Mouse (Mus musculus) hindbrain, embryonic 11.5 days (tissue): ENCODE data around the gene Slc38a9. TPM values are rescaled to one million over a fixed set of nuclear protein-coding genes. Genes with fewer than 3 reads are reported as not detected.
"Not testable (repeated sequence)": the region's sequence is repeated elsewhere in the genome, so short reads cannot be mapped to it uniquely, and the experiment has no call there.

Experiments used
- ATAC-seq: fragments of 200-750 bp; cut with Nextera tagmentation; 2 replicates; pipeline ENCODE4 v1.8.0; 2017; ENCODE audit warnings: mild to moderate bottlenecking, moderate TSS enrichment, moderate library complexity; ENCODE audit not compliant: low FRiP score
- DNase-seq: peaks from one replicate; pipeline ENCODE4 v3.0.0-alpha.2; 2015; ENCODE audit warnings: low spot score
- H3K27ac ChIP-seq: fragments of 300-500 bp; sonication (generic); 2 replicates; pipeline ENCODE4 v1.5.1; 2014; ENCODE audit warnings: mild to moderate bottlenecking, low read depth, low read length
- H3K27me3 ChIP-seq: fragments of 300-500 bp; sonication (generic); 2 replicates; pipeline ENCODE4 v1.6.1; 2014; ENCODE audit warnings: mild to moderate bottlenecking, low read length, moderate library complexity, mixed read lengths; ENCODE audit not compliant: control insufficient read depth, insufficient read depth
- H3K36me3 ChIP-seq: fragments of 300-500 bp; sonication (generic); 2 replicates; pipeline ENCODE4 v1.6.1; 2014; ENCODE audit warnings: mild to moderate bottlenecking, low read length, moderate library complexity, mixed read lengths; ENCODE audit not compliant: control insufficient read depth, insufficient read depth
- H3K4me1 ChIP-seq: fragments of 300-500 bp; sonication (generic); replicated peaks from 2 replicates; pipeline ENCODE4 v1.6.1; 2014; ENCODE audit warnings: low read length, mixed read lengths; ENCODE audit not compliant: control insufficient read depth, insufficient read depth
- H3K4me2 ChIP-seq: fragments of 300-500 bp; sonication (generic); replicated peaks from 2 replicates; pipeline ENCODE4 v1.6.1; 2014; ENCODE audit warnings: mild to moderate bottlenecking, low read depth, low read length
- H3K4me3 ChIP-seq: fragments of 300-500 bp; sonication (generic); 2 replicates; pipeline ENCODE4 v1.5.1; 2014; ENCODE audit warnings: low read depth, low read length
- H3K9ac ChIP-seq: fragments of 300-500 bp; sonication (generic); 2 replicates; pipeline ENCODE4 v1.6.1; 2014; ENCODE audit warnings: low read depth, low read length
- H3K9me3 ChIP-seq: fragments of 300-500 bp; sonication (generic); 2 replicates; pipeline ENCODE4 v1.6.1; 2016; ENCODE audit warnings: low read length; ENCODE audit not compliant: control insufficient read depth
- WGBS: fragments of 180-500 bp; shearing (Covaris S2); extraction: QIAGEN DNeasy Blood & Tissue Kit; methylation state at CpG from one replicate; pipeline ENCODE4 v1.1.7; 2014; 5-methylcytosine and 5-hydroxymethylcytosine counted together
- polyA plus RNA-seq: library from polyadenylated mRNA; unstranded; fragments of >200 nt; fragmentation: Nextera tagmentation; extraction: Ambion mirVana; gene quantifications from 2 replicates; pipeline ENCODE4 v1.2.1, GENCODE M21; 2014

Slc38a9 gene
- polyA plus RNA-seq, 1 experiment from 2014 or later, result 25.2 TPM

- Histone ChIP-seq H3K9ac (no peak overlapping the region), H3K27me3 (no peaks in the 10 kb centered on the region), H3K36me3 (no peaks in the 10 kb centered on the region), H3K9me3 (no peaks in the 10 kb centered on the region), H3K27ac (no peak overlapping the region), H3K4me3 (no peak overlapping the region), H3K4me1 (no peaks in the 10 kb centered on the region), H3K4me2 (no peak overlapping the region)
- no peak for DNase-seq
- 92% methylated on average over 8 of the region's 8 CpGs for WGBS
- ATAC-seq, result no peak
These were observed 40.7 kb downstream of the Slc38a9 start for GRCm38 (mm10) chr13:112701256-112701655.

DNA sequence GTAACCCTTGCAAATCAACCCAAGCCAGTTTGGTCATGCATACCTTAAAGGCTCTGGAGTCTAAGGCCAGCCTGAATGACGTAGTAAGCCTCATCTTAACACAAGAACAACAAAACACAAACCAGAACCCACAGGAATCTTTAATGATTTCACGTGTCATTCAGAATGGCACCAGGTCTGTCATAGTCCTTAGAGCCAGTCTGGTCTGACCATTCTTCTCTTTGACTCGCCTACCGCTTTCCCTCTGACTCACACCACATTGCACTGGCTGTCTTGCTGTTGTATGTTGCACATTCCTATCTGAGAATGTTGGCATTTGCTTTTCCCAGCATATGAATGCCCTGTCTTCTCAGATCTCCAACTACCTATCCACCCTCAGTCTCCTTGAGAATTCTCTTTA is 45.8 kb downstream of the Slc38a9 start:
- H3K27me3 ChIP-seq, result no peaks in the 10 kb centered on the region
- ATAC-seq (no peak), DNase-seq (no peak)
- WGBS, result 84% methylated on average over 4 of the region's 4 CpGs
- H3K27ac ChIP-seq, result no peak overlapping the region
- no peaks in the 10 kb centered on the region for H3K4me1 ChIP-seq
- no peaks in the 10 kb centered on the region for H3K9me3 ChIP-seq
- H3K36me3 ChIP-seq, result no peaks in the 10 kb centered on the region
- H3K9ac ChIP-seq, result no peak overlapping the region
- H3K4me3 ChIP-seq, result no peak overlapping the region
- no peak overlapping the region for H3K4me2 ChIP-seq

GRCm38 (mm10) chr13:112720078-112720736 is 59.7 kb downstream of the Slc38a9 start:
- DNase-seq (no peak), ATAC-seq (no peak)
- Histone ChIP-seq H3K27me3 (no peaks in the 10 kb centered on the region), H3K4me2 (no peak overlapping the region), H3K36me3 (no peaks in the 10 kb centered on the region), H3K4me3 (no peak overlapping the region), H3K4me1 (no peaks in the 10 kb centered on the region), H3K9ac (no peak overlapping the region), H3K27ac (no peak overlapping the region), H3K9me3 (no peaks in the 10 kb centered on the region)
- 92% methylated on average over 15 of the region's 15 CpGs for WGBS

- ATAC-seq, result no peak
- Histone ChIP-seq H3K9me3 (no peaks in the 10 kb centered on the region), H3K9ac (no peak overlapping the region), H3K4me2 (no peak overlapping the region), H3K4me3 (no peak overlapping the region), H3K36me3 (no peaks in the 10 kb centered on the region), H3K27me3 (no peaks in the 10 kb centered on the region), H3K4me1 (no peaks in the 10 kb centered on the region), H3K27ac (no peak overlapping the region)
- WGBS, result 43% methylated on average over 9 of the region's 9 CpGs
- DNase-seq, result no peak
These were observed 61.6 kb downstream of the Slc38a9 start for GRCm38 (mm10) chr13:112721946-112722729.

- ATAC-seq, H3K4me3 ChIP-seq, H3K4me1 ChIP-seq, H3K4me2 ChIP-seq, H3K27ac ChIP-seq, H3K9ac ChIP-seq, DNase-seq, H3K27me3 ChIP-seq, H3K9me3 ChIP-seq, H3K36me3 ChIP-seq: not testable (repeated sequence)
These were observed 63.7 kb downstream of the Slc38a9 start for GRCm38 (mm10) chr13:112724260-112724659.

GRCm38 (mm10) chr13:112726002-112726401 is 65.5 kb downstream of the Slc38a9 start:
- Histone ChIP-seq H3K27ac (no peak overlapping the region), H3K4me3 (no peak overlapping the region), H3K9me3 (no peaks in the 10 kb centered on the region), H3K4me1 (no peaks in the 10 kb centered on the region), H3K36me3 (no peaks in the 10 kb centered on the region), H3K9ac (no peak overlapping the region), H3K4me2 (no peak overlapping the region), H3K27me3 (no peaks in the 10 kb centered on the region)
- ATAC-seq (no peak), DNase-seq (no peak)
- WGBS, result 89% methylated on average over 3 of the region's 3 CpGs

DNA sequence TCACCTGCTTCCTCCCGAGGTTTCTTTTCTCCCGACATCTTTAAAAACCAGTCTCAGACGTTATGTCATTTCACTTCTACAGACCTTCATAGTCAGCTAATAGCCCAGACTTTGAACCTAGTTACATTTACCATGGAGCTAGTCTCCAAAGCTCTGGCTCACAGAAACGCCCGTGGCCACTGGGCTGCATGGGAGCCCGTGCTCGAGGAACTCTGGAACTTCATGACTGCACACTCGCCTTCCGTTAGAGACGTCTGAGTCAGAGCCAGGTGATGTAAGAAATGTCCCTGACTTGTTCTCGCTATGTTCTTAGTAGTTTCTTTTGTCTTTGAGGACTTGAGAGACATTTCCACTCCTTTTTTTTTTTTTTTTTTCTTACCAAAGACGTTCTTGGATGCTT is 72.8 kb downstream of the Slc38a9 start:
- no peak for ATAC-seq
- no peaks in the 10 kb centered on the region for H3K36me3 ChIP-seq
- H3K4me2 ChIP-seq, result no peak overlapping the region
- no peak overlapping the region for H3K9ac ChIP-seq
- WGBS, result 93% methylated on average over 12 of the region's 12 CpGs
- H3K4me1 ChIP-seq, result no peaks in the 10 kb centered on the region
- H3K9me3 ChIP-seq, result no peaks in the 10 kb centered on the region
- H3K27me3 ChIP-seq, result no peaks in the 10 kb centered on the region
- no peak overlapping the region for H3K27ac ChIP-seq
- no peak overlapping the region for H3K4me3 ChIP-seq
- no peak for DNase-seq

DNA sequence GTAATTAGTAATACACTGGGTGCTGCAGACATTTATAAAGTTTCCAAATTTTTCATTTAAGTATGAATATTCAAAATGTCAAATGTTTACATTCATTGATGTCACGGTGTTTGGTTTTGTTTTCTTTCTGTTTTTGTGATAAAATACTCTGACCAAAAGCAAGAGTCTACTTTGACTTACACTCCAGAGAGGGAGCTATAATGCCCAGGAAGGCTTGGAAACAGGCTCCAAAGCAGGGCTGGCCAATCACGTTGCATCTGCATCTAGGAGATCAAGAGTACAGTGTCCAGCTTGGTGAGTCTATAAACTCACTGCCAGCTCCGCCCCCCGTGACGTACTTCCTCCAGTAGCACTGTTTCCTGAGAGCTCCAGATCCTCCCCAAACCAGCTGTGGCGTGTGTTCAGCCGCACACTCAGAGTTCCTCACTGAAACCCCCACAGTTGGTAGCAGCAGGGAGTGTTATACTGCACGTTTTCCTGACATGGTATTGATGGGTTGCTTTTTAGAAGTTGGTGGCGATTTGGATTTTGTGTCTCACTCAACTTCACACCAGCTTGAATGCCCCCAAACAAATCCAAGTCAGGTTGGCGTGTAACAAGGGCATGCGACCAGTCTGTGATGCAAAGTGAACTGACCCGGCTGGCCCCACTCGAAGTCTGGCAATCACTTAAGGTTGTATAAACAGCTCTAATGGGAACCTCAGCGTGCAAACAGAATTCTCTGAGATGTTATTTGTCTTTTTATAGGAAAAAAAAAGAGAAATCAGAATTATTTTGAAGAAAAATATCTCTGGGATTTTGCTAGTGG is 74.6 kb downstream of the Slc38a9 start:
- 77% methylated on average over 14 of the region's 14 CpGs for WGBS
- H3K27me3 ChIP-seq, result no peaks in the 10 kb centered on the region
- DNase-seq (no peak), ATAC-seq (no peak)
- no peaks in the 10 kb centered on the region for H3K36me3 ChIP-seq
- H3K9me3 ChIP-seq, result no peaks in the 10 kb centered on the region
- H3K9ac ChIP-seq, result no peak overlapping the region
- no peak overlapping the region for H3K4me2 ChIP-seq
- no peaks in the 10 kb centered on the region for H3K4me1 ChIP-seq
- H3K4me3 ChIP-seq, result no peak overlapping the region
- no peak overlapping the region for H3K27ac ChIP-seq
